Mouse (Mus musculus) olfactory bulb, adult 2 months (tissue): ENCODE measurements at regions not wholly inside any gene's neighbourhood (a gene's known extent, or its start where the extent isn't known, plus 50 kb on each side); places are given as distances from the start of the nearest gene placed in this dataset.

ENCODE experiments used
- CTCF ChIP-seq: fragments of 200-500 bp; IDR thresholded peaks from 2 replicates; pipeline ENCODE4 v1.5.1; 2012; ENCODE audit warnings: low read depth, mild to moderate bottlenecking, low read length, moderate library complexity; ENCODE audit not compliant: insufficient read depth
- POLR2A ChIP-seq: fragments of 200-500 bp; IDR thresholded peaks from 2 replicates; pipeline ENCODE4 v1.6.1; 2012; ENCODE audit warnings: mild to moderate bottlenecking, low read depth, low read length, moderate library complexity; ENCODE audit not compliant: insufficient read depth

DNA sequence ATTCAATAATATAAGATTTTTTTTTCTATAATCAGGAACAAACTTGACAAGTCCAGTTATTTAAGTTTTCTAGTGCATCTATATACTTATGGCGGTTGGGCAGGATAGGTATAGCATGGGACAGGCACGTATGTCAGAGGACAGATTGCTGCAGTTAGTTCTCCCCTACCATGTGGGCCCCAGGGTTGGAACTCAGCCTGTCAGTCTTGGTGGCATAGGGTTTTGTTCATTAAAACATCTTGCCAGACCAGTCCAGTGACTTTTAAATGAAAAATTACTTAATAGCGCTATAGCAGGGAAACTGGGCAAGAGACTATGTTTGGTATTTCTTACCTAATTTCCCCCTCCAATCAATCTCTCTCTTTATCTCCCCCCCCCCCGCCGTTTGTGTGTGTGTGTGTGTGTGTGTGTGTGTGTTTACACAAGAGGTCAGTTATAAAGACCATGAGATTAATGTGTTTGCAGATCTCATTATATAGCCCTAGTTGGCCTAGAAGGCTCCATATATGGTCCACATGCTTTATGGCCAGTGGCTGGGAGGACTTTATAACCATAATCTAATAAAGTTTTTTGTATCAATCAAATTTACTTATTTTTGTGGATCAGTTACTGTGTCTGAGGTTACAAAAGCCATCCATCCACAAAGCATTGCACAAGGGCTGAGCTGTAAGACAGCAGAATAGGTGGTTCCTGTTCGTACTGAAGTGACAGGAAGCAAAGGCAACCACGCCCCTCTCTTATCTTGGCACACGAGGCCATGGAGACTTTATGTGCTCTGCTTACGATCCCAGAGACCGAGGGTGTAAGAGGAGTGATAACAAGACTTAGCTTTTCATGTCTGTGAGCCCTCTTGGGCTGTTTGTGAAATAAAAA is 208.5 kb upstream of the Pfn2 start:
- TF ChIP-seq CTCF (no peak), POLR2A (no peak)
